Mouse (Mus musculus) intestine, embryonic 16.5 days (tissue): ENCODE data around the gene Btbd35f8. TPM values are rescaled to one million over a fixed set of nuclear protein-coding genes. Genes with fewer than 3 reads are reported as not detected.
"Not testable (repeated sequence)": the region's sequence is repeated elsewhere in the genome, so short reads cannot be mapped to it uniquely, and the experiment has no call there.

ENCODE experiments used
- ATAC-seq: fragments of 200-750 bp; cut with Nextera tagmentation; 2 replicates; pipeline ENCODE4 v1.8.0; 2017; ENCODE audit warnings: moderate TSS enrichment, moderate library complexity
- H3K27ac ChIP-seq: fragments of 300-500 bp; sonication (generic); 2 replicates; pipeline ENCODE4 v1.5.1; 2014; ENCODE audit warnings: mild to moderate bottlenecking, low read length
- H3K27me3 ChIP-seq: fragments of 300-500 bp; sonication (generic); replicated peaks from 2 replicates; pipeline ENCODE4 v1.6.1; 2014; ENCODE audit warnings: low read length, control low read depth, mixed read lengths; ENCODE audit not compliant: control insufficient read depth, insufficient read depth
- H3K36me3 ChIP-seq: fragments of 300-500 bp; sonication (generic); 2 replicates; pipeline ENCODE4 v1.6.1; 2014; ENCODE audit warnings: low read length, control low read depth; ENCODE audit not compliant: control insufficient read depth, insufficient read depth
- H3K4me1 ChIP-seq: fragments of 300-500 bp; sonication (generic); 2 replicates; pipeline ENCODE4 v1.6.1; 2014; ENCODE audit warnings: low read length, control low read depth, mixed read lengths; ENCODE audit not compliant: control insufficient read depth, insufficient read depth
- H3K4me2 ChIP-seq: fragments of 300-500 bp; sonication (generic); 2 replicates; pipeline ENCODE4 v1.6.1; 2014; ENCODE audit warnings: low read depth, low read length, control low read depth
- H3K4me3 ChIP-seq: fragments of 300-500 bp; sonication (generic); 2 replicates; pipeline ENCODE4 v1.5.1; 2014; ENCODE audit warnings: mild to moderate bottlenecking, low read length
- H3K9ac ChIP-seq: fragments of 300-500 bp; sonication (generic); 2 replicates; pipeline ENCODE4 v1.6.1; 2014; ENCODE audit warnings: low read depth, low read length
- H3K9me3 ChIP-seq: fragments of 300-500 bp; sonication (generic); 2 replicates; pipeline ENCODE4 v1.6.1; 2016; ENCODE audit warnings: low read length, control low read depth; ENCODE audit not compliant: control insufficient read depth
- WGBS: fragments of 180-500 bp; shearing (Covaris S2); extraction: QIAGEN DNeasy Blood & Tissue Kit; methylation state at CpG from one replicate; pipeline ENCODE4 v1.1.7; 2014; 5-methylcytosine and 5-hydroxymethylcytosine counted together
- polyA plus RNA-seq: library from polyadenylated mRNA; unstranded; fragments of >200 nt; fragmentation: Nextera tagmentation; extraction: Ambion mirVana; gene quantifications from 2 replicates; pipeline ENCODE4 v1.2.1, GENCODE M21; 2015

Gene Btbd35f8
- not detected in 2 replicates for polyA plus RNA-seq

DNA sequence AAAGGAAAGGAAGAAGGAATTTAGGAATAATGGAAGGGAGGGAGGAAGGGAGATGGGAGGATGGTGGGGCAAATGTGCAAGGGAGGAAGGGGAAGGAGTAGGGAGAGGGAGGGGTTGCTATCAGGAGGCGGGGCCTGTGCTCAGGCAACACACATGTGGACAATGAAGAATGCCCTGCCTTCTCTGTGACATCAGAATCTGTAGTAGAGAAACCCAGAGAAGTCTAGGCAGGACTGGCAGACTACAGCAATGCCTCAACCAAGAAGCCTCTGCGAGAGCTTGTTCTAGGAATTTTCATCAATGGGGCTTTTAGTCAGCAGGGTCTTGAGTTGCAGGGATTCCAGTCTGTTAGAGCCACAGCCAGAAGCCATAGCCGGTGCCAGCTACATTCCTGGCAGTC, at the start of gene Btbd35f8:
Gene Btbd35f8 (plus strand): TSS at position 301 of the 400 bp plus-strand sequence.
- not testable (repeated sequence) for H3K9me3 ChIP-seq, H3K27me3 ChIP-seq, H3K9ac ChIP-seq, H3K4me1 ChIP-seq, H3K4me2 ChIP-seq, H3K27ac ChIP-seq, H3K4me3 ChIP-seq, ATAC-seq, H3K36me3 ChIP-seq
- no CpG with 5 or more reads among the region's 3 CpGs for WGBS

Other genes starting within 250 kb of the Btbd35f8 start
- not detected in 2 replicates for gene Spin2g, start 211.8 kb upstream of the Btbd35f8 start, polyA plus RNA-seq